Mouse (Mus musculus): Measurements from ENCODE around the gene Gimap8. TPM values are rescaled to one million over a fixed set of nuclear protein-coding genes. Genes with fewer than 3 reads are reported as not detected.
"Not testable (repeated sequence)": the region's sequence is repeated elsewhere in the genome, so short reads cannot be mapped to it uniquely, and the experiment has no call there.

Gene Gimap8
- polyA plus RNA-seq, 1 experiment from 2014 or later: 0.52 TPM

GRCm38 (mm10) chr6:48681472-48682090 is 34.5 kb downstream of the Gimap8 start:
- Histone ChIP-seq H3K4me1 (replicated peaks; ENCODE audit: control insufficient read depth, insufficient read depth, low read length) (no peaks in the 10 kb centered on the region), H3K36me3 (ENCODE audit: control insufficient read depth, insufficient read depth) (no peaks in the 10 kb centered on the region), H3K27ac (ENCODE audit: low read length) (no peak overlapping the region), H3K9ac (replicated peaks; ENCODE audit: low read depth, low read length) (no peak overlapping the region), H3K9me3 (ENCODE audit: control insufficient read depth, low read length) (no peaks in the 10 kb centered on the region), H3K27me3 (replicated peaks; ENCODE audit: control insufficient read depth, insufficient read depth, low read length) (no peaks in the 10 kb centered on the region), H3K4me3 (replicated peaks; ENCODE audit: low read length) (no peak overlapping the region), H3K4me2 (ENCODE audit: low read length) (no peak overlapping the region)
- no peak for ATAC-seq
- 85% methylated on average over 3 of the region's 3 CpGs for WGBS

- Histone ChIP-seq H3K27ac (ENCODE audit: low read length) (no peak overlapping the region), H3K9ac (replicated peaks; ENCODE audit: low read depth, low read length) (no peak overlapping the region), H3K36me3 (ENCODE audit: control insufficient read depth, insufficient read depth) (no peaks in the 10 kb centered on the region), H3K4me3 (replicated peaks; ENCODE audit: low read length) (no peak overlapping the region), H3K27me3 (replicated peaks; ENCODE audit: control insufficient read depth, insufficient read depth, low read length) (no peaks in the 10 kb centered on the region), H3K4me1 (replicated peaks; ENCODE audit: control insufficient read depth, insufficient read depth, low read length) (no peaks in the 10 kb centered on the region), H3K9me3 (ENCODE audit: control insufficient read depth, low read length) (no peaks in the 10 kb centered on the region), H3K4me2 (ENCODE audit: low read length) (no peak overlapping the region)
- WGBS: 80% methylated on average over 4 of the region's 4 CpGs
- ATAC-seq: no peak
Measured at GRCm38 (mm10) chr6:48682271-48682670, 35.2 kb downstream of the Gimap8 start.

- H3K27me3 ChIP-seq (replicated peaks; ENCODE audit: control insufficient read depth, insufficient read depth, low read length); H3K4me2 ChIP-seq (ENCODE audit: low read length); H3K4me3 ChIP-seq (replicated peaks; ENCODE audit: low read length); H3K27ac ChIP-seq (ENCODE audit: low read length); H3K9me3 ChIP-seq (ENCODE audit: control insufficient read depth, low read length); ATAC-seq; H3K4me1 ChIP-seq (replicated peaks; ENCODE audit: control insufficient read depth, insufficient read depth, low read length); H3K9ac ChIP-seq (replicated peaks; ENCODE audit: low read depth, low read length); H3K36me3 ChIP-seq (ENCODE audit: control insufficient read depth, insufficient read depth): not testable (repeated sequence)
- 100% methylated on average over 3 of the region's 4 CpGs for WGBS
Measured at GRCm38 (mm10) chr6:48683263-48683821, 36.3 kb downstream of the Gimap8 start.

GRCm38 (mm10) chr6:48684319-48684718 is 37.3 kb downstream of the Gimap8 start, which contains the start of gene Gimap4:
Gimap4 (plus strand) TSS chr6:48684549.
- WGBS: 77% methylated on average over 5 of the region's 5 CpGs
- no peaks in the 10 kb centered on the region for H3K9me3 ChIP-seq (ENCODE audit: control insufficient read depth, low read length)
- no peak for ATAC-seq

GRCm38 (mm10) chr6:48684806-48685205 is 37.8 kb downstream of the Gimap8 start:
- no peak for ATAC-seq
- H3K27ac ChIP-seq (ENCODE audit: low read length): no peak overlapping the region
- H3K9ac ChIP-seq (replicated peaks; ENCODE audit: low read depth, low read length): no peak overlapping the region
- no peaks in the 10 kb centered on the region for H3K9me3 ChIP-seq (ENCODE audit: control insufficient read depth, low read length)
- no peaks in the 10 kb centered on the region for H3K4me1 ChIP-seq (replicated peaks; ENCODE audit: control insufficient read depth, insufficient read depth, low read length)
- H3K27me3 ChIP-seq (replicated peaks; ENCODE audit: control insufficient read depth, insufficient read depth, low read length): no peaks in the 10 kb centered on the region
- H3K4me3 ChIP-seq (replicated peaks; ENCODE audit: low read length): no peak overlapping the region
- H3K36me3 ChIP-seq (ENCODE audit: control insufficient read depth, insufficient read depth): no peaks in the 10 kb centered on the region
- H3K4me2 ChIP-seq (ENCODE audit: low read length): no peak overlapping the region
- WGBS: 47% methylated on average over 4 of the region's 4 CpGs

More at GRCm38 (mm10) chr6:48684319-48684718, 37.3 kb downstream of the Gimap8 start, which contains the start of gene Gimap4:
- no peak within 1 kb of the TSS for H3K4me3 ChIP-seq (replicated peaks; ENCODE audit: low read length)
- no peak within 1 kb of the TSS for H3K27ac ChIP-seq (ENCODE audit: low read length)
- no peak within 1 kb of the TSS for H3K9ac ChIP-seq (replicated peaks; ENCODE audit: low read depth, low read length)
- H3K4me2 ChIP-seq (ENCODE audit: low read length): no peak within 1 kb of the TSS
- no peaks in the 10 kb centered on the region for H3K36me3 ChIP-seq (ENCODE audit: control insufficient read depth, insufficient read depth)
- H3K27me3 ChIP-seq (replicated peaks; ENCODE audit: control insufficient read depth, insufficient read depth, low read length): no peaks in the 10 kb centered on the region
- H3K4me1 ChIP-seq (replicated peaks; ENCODE audit: control insufficient read depth, insufficient read depth, low read length): no peaks in the 10 kb centered on the region

GRCm38 (mm10) chr6:48685251-48685650 is 38.2 kb downstream of the Gimap8 start:
- H3K4me1 ChIP-seq (replicated peaks; ENCODE audit: control insufficient read depth, insufficient read depth, low read length): no peaks in the 10 kb centered on the region
- WGBS: 76% methylated on average over 2 of the region's 2 CpGs
- no peak overlapping the region for H3K9ac ChIP-seq (replicated peaks; ENCODE audit: low read depth, low read length)
- H3K4me2 ChIP-seq (ENCODE audit: low read length): no peak overlapping the region
- H3K27me3 ChIP-seq (replicated peaks; ENCODE audit: control insufficient read depth, insufficient read depth, low read length): no peaks in the 10 kb centered on the region
- no peaks in the 10 kb centered on the region for H3K36me3 ChIP-seq (ENCODE audit: control insufficient read depth, insufficient read depth)
- no peak overlapping the region for H3K4me3 ChIP-seq (replicated peaks; ENCODE audit: low read length)
- no peak overlapping the region for H3K27ac ChIP-seq (ENCODE audit: low read length)
- ATAC-seq: no peak
- H3K9me3 ChIP-seq (ENCODE audit: control insufficient read depth, low read length): no peaks in the 10 kb centered on the region

- H3K36me3 ChIP-seq (ENCODE audit: control insufficient read depth, insufficient read depth): no peaks in the 10 kb centered on the region
- H3K27ac ChIP-seq (ENCODE audit: low read length): no peak overlapping the region
- H3K27me3 ChIP-seq (replicated peaks; ENCODE audit: control insufficient read depth, insufficient read depth, low read length): no peaks in the 10 kb centered on the region
- H3K9ac ChIP-seq (replicated peaks; ENCODE audit: low read depth, low read length): no peak overlapping the region
- 88% methylated on average over 7 of the region's 7 CpGs for WGBS
- no peak overlapping the region for H3K4me2 ChIP-seq (ENCODE audit: low read length)
- ATAC-seq: no peak
- H3K4me3 ChIP-seq (replicated peaks; ENCODE audit: low read length): no peak overlapping the region
- no peaks in the 10 kb centered on the region for H3K4me1 ChIP-seq (replicated peaks; ENCODE audit: control insufficient read depth, insufficient read depth, low read length)
- no peaks in the 10 kb centered on the region for H3K9me3 ChIP-seq (ENCODE audit: control insufficient read depth, low read length)
Measured at GRCm38 (mm10) chr6:48685694-48686665, 38.9 kb downstream of the Gimap8 start.

GRCm38 (mm10) chr6:48687077-48687476 is 40.0 kb downstream of the Gimap8 start:
- H3K4me2 ChIP-seq (ENCODE audit: low read length): no peak overlapping the region
- H3K4me3 ChIP-seq (replicated peaks; ENCODE audit: low read length): no peak overlapping the region
- H3K27ac ChIP-seq (ENCODE audit: low read length): no peak overlapping the region
- 72% methylated on average over 2 of the region's 2 CpGs for WGBS
- no peak for ATAC-seq
- H3K4me1 ChIP-seq (replicated peaks; ENCODE audit: control insufficient read depth, insufficient read depth, low read length): no peaks in the 10 kb centered on the region
- no peak overlapping the region for H3K9ac ChIP-seq (replicated peaks; ENCODE audit: low read depth, low read length)
- no peaks in the 10 kb centered on the region for H3K36me3 ChIP-seq (ENCODE audit: control insufficient read depth, insufficient read depth)
- H3K27me3 ChIP-seq (replicated peaks; ENCODE audit: control insufficient read depth, insufficient read depth, low read length): no peaks in the 10 kb centered on the region
- H3K9me3 ChIP-seq (ENCODE audit: control insufficient read depth, low read length): no peaks in the 10 kb centered on the region

- H3K9ac ChIP-seq (replicated peaks; ENCODE audit: low read depth, low read length): no peak overlapping the region
- H3K4me3 ChIP-seq (replicated peaks; ENCODE audit: low read length): no peak overlapping the region
- no peak overlapping the region for H3K4me2 ChIP-seq (ENCODE audit: low read length)
- 95% methylated on average over 2 of the region's 2 CpGs for WGBS
- no peaks in the 10 kb centered on the region for H3K9me3 ChIP-seq (ENCODE audit: control insufficient read depth, low read length)
- no peak for ATAC-seq
- H3K27ac ChIP-seq (ENCODE audit: low read length): no peak overlapping the region
- no peaks in the 10 kb centered on the region for H3K4me1 ChIP-seq (replicated peaks; ENCODE audit: control insufficient read depth, insufficient read depth, low read length)
- H3K27me3 ChIP-seq (replicated peaks; ENCODE audit: control insufficient read depth, insufficient read depth, low read length): no peaks in the 10 kb centered on the region
- H3K36me3 ChIP-seq (ENCODE audit: control insufficient read depth, insufficient read depth): no peaks in the 10 kb centered on the region
Measured at GRCm38 (mm10) chr6:48689320-48689719, 42.3 kb downstream of the Gimap8 start.

All from forebrain, embryonic 16.5 days (tissue).